Mouse (Mus musculus): ENCODE results near the gene Vmn2r98. TPM values are rescaled to one million over a fixed set of nuclear protein-coding genes. Genes with fewer than 3 reads are reported as not detected.
"Not testable (repeated sequence)": the region's sequence is repeated elsewhere in the genome, so short reads cannot be mapped to it uniquely, and the experiment has no call there.

The Vmn2r98 gene
- total RNA-seq (2017), result not detected in 2 replicates

GRCm38 (mm10) chr17:19053160-19053559 is at the start of gene Vmn2r98:
TSS of gene Vmn2r98 (plus strand) at chr17:19053460.
- not testable (repeated sequence) for ATAC-seq (replicated peaks in 1 of 2; ENCODE audit: insufficient read depth in 1 of 2, low FRiP score in 2 of 2, low TSS enrichment in 1 of 2, low read depth in 1 of 2, poor library complexity in 2 of 2, severe bottlenecking in 2 of 2)

GRCm38 (mm10) chr17:19031441-19031840 is 21.8 kb upstream of the Vmn2r98 start:
- ATAC-seq (replicated peaks in 1 of 2; ENCODE audit: insufficient read depth in 1 of 2, low FRiP score in 2 of 2, low TSS enrichment in 1 of 2, low read depth in 1 of 2, poor library complexity in 2 of 2, severe bottlenecking in 2 of 2), result not testable (repeated sequence)

GRCm38 (mm10) chr17:19031962-19032361 is 21.3 kb upstream of the Vmn2r98 start:
- ATAC-seq (replicated peaks in 1 of 2; ENCODE audit: insufficient read depth in 1 of 2, low FRiP score in 2 of 2, low TSS enrichment in 1 of 2, low read depth in 1 of 2, poor library complexity in 2 of 2, severe bottlenecking in 2 of 2), result no peak

GRCm38 (mm10) chr17:19032721-19033120 is 20.5 kb upstream of the Vmn2r98 start:
- no peak for ATAC-seq (replicated peaks in 1 of 2; ENCODE audit: insufficient read depth in 1 of 2, low FRiP score in 2 of 2, low TSS enrichment in 1 of 2, low read depth in 1 of 2, poor library complexity in 2 of 2, severe bottlenecking in 2 of 2)

Other genes starting within 250 kb of the Vmn2r98 start
- 0.10 TPM in 1 of 2 replicates, not detected in the other for gene Vmn2r97, start 139.2 kb upstream of the Vmn2r98 start, total RNA-seq (2017)